Mouse (Mus musculus) cerebellum, adult 9-11 months (tissue): ENCODE measurements around the gene Ephb6.
"Not testable (repeated sequence)": the region's sequence is repeated elsewhere in the genome, so short reads cannot be mapped to it uniquely, and the experiment has no call there.

Source experiments
- DNase-seq: peaks from one replicate; pipeline ENCODE4 v3.0.0; 2022

Ephb6 gene

DNA sequence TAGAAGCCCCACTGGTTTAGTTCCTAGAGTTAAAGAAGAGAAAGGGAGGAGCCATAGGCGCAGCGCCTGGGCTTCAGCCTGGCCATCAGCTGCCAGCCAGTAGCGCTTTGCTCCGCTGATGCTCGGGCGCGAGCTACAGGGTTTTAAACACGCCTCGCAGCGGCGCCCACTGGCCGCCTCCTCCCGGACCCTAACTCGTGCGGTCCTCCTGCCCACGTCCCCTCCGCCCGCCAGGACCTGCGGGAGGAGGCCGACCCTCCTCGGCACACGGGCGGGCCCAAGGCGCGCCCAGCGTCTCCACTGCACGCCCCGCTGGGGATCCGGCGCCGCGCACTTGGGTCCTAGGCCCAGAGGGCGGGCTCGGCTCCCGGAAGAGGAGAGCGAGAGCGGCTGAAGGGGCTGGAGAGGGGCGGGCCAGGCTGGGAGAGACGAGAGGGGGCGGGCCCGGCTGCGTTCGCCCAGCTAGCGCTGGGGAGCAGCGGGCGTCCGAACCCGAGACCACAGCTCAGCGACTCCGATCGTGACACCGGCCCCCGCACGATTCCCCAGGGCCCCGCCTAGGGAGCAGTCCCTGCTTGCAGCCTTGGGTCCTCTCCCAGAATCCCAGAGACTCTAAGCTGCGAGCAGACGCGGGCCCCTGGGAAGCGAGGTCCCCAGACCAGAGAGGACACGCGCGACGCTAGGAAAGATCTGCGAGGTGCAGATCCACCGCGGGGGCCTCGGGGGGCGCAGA, at the start of gene Ephb6:
Ephb6 (plus strand) TSS at position 422 of the 733 bp plus-strand sequence.
- DNase-seq, result no peak

DNA sequence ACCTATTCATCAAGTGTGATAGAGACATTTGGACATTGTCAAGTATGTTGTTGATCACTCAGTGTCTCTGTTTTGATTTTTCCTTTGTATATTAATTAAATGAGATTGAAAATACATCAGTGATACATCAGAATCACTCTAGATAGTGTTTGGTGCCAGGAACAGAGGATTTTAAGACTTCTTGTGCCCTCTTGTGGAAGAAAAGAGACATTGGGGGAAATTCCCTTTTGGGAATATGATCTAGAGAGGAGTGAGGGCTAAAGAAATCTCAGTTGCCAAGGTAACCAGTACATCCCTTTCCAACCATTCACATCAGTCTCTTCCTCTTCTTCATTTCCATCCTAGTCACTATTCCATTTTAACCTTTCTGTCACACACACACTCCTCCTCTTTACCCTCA, 48.9 kb upstream of the Ephb6 start:
- no peak for DNase-seq

DNA sequence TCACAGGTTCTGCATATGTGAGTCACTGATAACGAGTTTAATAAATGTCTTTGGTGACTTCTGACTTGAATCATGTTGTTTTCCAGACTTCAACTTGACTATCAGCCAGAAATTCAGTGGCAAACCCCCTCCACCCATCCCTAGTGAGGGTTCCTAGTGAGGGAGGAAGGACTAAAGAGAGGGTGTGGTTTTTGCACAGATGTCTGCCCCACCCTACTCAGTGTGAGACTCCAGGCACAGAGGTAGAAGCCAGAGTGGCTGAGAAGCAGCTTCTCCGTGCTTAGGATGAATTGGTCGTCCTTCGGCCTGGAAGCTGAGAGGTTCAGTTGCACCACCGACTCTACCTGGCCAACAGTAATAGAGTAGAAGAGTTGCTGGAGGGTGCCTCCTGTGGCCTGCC, 47.8 kb upstream of the Ephb6 start:
- DNase-seq, result no peak

DNA sequence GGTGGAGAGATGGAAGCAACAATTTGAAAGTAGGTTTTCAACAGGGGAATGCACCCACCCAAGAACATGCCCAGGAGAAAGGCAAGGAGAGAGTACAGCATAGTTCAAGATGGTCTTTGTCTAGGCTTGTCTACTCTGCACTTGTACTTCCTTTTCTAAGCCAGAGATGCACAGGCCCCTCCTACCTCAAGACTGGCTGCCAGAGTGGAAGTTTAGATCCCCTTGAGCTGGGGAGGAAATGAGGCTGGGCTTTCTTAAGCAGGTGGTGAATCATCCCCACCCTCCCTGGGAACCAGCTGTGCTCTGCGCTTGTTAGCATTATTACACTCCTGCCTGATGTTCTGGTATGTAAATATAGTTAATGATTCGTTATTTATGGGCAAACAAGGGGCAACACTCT, 47.0 kb upstream of the Ephb6 start:
- no peak for DNase-seq

DNA sequence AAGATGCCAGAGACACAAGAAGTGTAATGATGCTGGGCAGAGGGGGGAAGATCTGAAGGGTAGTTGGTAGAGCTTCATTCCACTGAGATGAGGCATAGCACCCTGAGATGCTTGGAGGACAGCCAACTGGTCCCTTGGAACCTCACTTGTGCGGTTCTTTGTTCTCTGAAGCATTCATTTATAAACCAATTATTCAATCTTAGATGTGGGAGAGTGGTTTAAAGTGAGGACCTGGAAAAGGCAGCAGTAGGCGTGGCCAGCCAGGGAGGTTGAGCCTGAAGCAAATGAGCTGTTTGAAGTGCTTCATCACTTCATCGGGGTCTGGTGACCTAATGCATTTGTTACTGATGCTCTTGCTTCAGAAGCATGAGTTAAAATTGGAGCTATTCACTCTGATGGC, 46.0 kb upstream of the Ephb6 start:
- DNase-seq, result no peak

DNA sequence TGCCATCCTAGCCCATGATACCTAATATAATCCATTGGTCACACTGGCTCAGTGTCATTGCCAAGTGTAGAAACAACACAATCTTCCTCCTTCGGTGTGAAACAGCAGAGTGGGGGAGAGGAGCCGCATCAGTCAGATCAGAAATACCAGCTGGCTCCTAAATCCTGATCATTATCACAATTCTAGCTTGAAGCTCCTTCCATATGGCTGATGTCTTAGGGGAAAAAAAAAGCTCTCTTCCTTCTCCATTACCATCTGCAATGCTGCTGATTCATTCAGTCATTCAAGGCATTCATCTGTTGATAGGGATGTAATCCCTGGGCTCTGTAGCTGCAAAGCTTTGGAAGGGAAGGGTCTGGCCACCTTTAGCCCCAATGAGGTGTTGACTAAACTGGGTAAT, 45.0 kb upstream of the Ephb6 start:
- DNase-seq, result no peak

DNA sequence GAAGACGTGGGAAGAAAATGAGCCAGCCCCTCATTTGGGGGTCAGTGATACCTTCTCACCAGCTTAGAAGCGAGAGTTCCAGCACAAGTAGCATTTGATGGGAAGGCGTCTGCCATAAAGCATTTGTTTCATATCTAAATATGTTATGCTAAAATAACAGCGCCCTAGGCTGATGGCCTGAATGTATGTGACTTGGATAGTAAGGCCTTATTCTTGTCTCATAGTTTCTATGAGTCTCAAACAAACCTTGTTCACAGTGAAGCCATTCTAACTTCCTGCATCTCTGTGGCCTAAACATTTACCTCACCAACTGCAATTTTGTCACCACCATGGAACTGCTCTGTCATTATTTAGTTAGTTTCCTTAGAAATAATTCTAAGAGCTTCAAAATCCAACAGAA, 42.7 kb upstream of the Ephb6 start:
- no peak for DNase-seq

DNA sequence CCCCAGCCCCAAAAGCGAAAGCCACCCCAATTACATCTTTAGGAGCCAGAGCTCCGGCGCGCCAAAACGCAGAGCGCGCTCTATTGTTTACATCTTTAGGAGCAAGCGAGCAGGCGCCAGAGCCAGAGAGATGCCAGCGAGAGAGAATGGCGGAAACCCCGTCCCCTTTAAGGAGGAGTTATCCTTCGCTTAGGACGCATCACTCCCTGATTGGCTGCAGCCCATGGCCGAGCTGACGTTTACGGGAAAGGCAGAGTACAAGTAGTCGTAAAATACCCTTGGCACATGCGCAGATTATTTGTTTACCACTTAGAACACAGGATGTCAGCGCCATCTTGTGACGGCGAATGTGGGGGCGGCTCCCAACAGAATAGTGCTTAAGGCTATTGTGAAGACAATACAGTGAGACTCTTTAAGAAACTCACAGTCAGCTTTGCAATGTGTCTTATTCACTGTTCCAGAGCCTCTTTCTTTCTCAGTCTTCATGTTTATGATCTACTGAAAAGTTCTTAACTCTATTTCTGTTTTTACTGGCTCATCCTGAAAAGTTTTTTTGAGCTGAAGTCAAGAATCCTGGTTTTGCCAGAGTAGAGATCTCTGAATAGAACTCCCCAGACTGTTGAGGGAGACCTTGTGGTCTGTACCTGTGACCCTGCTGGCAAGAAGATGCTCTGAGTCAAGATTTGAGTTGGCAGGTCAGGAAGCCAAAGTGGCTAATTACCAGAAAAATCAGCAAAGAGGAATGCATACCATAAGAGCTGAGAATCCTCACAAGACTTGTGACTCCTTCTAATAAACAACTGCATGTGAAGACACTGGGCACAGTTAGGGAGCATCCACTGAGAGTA, 42.0 kb upstream of the Ephb6 start:
- not testable (repeated sequence) for DNase-seq

DNA sequence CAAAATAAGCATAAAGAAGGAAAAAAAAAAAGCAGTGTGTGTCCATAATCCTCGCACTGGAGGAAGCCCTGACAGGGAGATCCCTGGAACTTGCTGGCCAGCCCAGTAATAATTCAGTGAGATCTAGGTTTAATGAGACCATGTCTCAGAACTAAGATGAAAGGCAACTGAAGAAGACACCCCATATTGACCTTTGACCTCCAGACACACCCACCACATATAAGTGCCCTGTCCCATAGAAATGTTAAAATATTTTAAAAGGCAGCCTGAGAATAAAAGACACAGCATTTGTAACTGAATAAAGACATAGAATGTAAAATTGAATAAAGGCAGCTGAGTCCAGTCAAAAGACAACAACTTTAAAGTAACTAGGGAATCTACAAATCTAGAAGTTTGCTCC, 40.0 kb upstream of the Ephb6 start:
- no peak for DNase-seq

DNA sequence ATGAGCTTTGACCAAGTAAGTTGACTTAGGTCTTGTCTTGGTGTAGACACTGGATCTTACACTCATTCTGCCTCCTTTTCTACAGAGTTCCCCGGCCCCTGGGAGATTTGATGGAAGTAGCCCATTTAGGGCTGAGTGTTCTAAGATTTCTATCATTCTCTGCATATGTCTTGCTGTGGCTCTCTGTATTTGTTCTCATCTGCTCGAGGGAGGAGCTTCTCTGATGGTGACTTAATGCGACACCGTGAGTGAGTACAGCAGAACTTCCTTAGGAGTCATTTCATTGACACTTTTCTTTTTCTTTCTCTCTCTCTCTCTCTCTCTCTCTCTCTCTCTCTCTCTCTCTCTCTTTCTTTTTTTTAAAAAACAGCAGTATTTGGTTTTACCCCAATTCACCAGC, 38.3 kb upstream of the Ephb6 start:
- no peak for DNase-seq

DNA sequence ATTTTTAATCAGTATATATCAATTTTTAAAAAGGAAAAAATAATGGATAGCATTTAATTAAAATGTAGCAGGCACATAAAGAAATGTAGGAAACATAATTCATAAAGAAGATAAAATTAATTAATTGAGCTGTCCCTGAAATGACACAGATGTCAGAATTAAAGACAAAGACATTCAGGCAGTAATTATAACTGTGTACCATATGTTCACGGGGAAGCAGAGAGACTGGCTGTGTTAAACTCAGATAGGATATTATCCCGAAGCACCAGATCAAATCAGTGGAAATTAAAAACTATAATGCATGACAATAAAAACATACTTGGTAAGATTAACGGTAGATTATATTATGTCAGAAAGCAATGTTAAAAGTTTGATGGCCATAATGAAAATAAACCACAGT, 36.2 kb upstream of the Ephb6 start:
- no peak for DNase-seq

DNA sequence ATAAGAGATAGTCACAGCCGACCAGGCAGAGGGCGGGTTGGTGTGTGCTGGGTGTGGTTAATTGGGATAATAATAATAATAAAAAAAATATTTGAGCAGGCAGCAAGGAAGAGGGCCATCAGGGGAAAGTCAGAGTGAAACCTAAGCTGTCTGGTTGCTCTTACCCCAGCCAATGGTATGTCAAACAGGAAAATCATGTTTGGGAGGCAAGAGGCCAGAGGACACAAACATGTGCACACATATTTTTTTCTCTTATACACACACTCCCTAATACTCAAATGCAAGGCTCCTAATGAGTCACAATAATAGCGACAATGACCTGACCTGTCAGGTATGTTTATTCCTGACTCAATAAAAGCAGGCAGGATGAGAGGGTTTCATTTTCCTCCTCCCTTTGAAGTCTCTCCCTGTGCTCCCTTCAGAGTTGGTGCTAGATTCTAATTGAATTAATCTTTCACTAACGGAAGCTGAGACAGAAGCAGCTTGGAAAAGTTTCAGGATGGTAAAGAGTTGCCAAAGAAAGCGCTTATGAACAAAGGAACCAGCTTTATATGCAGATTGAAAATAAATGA, 28.7 kb upstream of the Ephb6 start:
- DNase-seq, result no peak

DNA sequence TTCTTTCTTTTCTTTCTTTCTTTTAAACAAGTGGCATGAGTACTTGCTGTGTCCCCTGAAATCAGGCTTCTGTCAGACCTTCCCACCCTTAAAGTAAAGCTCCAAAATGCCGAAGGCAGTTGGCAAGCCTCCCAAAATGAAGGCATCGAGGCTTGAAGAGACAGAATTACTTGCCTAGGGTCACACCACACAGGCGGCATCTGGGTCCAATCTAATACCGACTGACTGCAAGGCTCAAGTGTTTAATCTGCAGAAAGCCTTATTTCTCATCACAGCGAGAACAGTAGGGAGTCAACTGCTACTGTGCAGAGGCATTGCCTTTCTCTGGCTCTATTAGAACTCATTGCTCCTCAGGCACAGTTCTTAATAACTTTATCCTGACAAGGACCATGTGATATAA, 28.0 kb upstream of the Ephb6 start:
- no peak for DNase-seq

DNA sequence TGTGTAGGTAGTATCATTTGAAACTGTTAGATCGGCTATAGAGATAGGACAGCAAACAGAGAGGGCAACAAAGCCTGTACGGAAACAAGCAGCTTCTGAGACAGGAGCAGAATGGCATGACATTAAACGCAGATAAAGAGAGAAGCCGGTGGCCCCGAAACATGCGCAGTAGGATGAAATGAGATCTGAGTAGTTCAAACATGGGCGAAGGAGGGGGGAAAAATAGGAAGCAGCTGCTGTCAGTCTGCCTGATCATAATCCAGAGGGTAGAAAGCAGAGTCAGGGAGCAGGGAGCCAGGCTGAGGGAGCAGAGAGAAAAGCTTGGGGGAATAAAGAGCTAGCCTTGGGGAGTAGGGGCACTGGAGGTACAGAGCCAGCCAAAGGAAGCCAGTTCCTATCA, 24.0 kb upstream of the Ephb6 start:
- DNase-seq, result no peak

DNA sequence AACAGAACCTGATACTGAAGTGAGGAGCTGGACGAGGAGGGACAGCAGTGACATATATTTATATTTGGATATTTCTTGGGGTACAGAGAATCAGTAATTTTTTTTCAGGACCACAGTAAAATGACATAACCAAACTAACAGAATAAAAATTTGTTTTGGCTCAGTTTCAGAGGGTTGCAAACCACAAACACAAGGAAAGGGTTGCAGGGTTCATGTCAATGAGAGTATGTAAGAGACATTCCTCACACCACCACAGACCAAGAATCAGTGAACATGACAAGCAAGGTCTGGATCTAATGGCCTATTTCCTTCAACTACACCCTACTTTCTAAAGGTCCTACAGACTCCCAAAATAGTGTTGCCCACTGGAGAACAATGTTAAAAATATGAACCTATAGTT, 23.1 kb upstream of the Ephb6 start:
- DNase-seq, result no peak

DNA sequence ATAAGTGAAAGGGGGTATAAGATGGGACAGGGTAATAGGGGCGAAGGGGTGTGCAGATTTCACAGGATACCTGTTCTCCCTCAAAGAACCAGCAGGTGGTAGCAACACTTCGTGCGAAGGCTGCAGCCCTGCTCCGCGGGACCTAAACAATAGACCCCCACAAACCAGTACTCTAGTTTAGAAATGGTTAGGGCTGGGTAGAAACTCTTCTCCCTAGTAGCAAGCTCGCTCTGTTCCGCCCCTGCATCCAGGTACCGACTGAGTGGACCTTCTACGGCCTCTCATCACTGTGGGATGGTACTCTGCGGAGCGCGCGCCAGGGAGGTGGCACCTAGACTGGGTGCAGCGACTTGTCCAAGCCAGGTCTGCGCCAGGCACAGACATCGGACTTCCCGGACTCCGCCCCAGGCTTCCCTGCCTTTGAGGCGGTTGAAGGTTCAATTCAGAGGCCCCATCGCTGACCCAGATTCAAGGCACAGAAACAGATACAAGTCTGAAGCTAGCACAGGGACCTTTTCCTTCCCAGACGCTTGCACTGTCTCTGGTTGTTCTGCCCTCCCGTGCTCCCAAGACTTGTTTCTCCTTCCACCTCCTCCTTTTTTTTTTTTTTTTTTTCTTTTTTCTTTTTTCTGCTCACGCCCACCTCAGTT, 756 bp upstream of the Ephb6 start:
- DNase-seq, result no peak

DNA sequence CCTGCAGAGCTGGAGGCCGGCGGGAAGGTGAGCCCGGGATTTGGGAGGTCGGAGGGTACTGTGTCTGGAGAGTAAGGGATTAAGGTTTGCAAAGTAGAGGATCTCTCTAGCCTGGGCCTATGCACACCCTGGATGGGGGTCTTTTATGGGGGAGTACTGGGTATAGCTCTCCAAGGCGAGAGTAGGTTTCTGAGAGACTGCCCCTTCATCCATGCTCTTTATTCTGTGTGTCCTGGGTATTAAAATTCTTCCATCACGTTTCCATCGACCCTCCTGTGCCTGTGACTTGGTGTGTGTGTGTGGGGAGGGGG, 467 bp downstream of the Ephb6 start:
- DNase-seq, result no peak

DNA sequence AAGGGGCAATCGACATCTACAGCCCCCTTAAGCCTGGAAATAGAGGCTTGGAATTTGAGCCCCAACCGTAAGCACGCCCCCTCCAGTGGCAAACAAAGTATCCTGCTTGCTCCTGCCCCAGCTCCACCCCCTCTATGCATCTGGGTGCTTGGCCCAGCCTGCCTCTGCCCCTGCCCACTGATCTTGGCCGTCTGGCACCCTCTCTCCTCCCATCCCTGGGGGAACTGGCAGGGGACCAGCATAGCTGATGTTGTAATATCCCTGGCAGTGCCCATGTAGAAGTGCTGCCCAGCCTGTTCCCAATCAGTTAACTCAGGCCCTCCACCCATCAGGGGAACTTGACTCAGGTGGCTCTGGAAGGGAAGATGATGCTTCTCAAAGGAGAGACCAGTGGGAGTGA, 932 bp downstream of the Ephb6 start:
- DNase-seq, result no peak

DNA sequence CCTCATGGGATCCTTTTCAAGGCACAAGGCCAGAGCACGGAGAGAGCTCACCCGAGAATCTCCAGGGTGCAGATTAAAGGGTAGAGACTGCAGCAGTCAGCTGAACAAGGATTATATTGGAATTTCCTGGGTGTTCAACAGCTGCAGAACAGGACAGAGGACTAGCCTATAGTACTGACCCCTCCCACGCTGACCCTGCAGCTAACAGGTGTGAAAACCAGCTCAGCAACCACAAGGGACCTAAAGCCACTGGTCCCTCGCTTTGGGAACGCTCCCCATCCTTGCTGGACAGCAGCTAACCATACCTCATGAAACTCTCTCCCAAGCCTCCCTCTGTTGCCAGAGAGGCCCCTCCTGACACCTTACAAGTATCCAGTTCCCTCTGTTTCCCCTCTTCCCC, 2.4 kb downstream of the Ephb6 start:
- DNase-seq, result no peak

DNA sequence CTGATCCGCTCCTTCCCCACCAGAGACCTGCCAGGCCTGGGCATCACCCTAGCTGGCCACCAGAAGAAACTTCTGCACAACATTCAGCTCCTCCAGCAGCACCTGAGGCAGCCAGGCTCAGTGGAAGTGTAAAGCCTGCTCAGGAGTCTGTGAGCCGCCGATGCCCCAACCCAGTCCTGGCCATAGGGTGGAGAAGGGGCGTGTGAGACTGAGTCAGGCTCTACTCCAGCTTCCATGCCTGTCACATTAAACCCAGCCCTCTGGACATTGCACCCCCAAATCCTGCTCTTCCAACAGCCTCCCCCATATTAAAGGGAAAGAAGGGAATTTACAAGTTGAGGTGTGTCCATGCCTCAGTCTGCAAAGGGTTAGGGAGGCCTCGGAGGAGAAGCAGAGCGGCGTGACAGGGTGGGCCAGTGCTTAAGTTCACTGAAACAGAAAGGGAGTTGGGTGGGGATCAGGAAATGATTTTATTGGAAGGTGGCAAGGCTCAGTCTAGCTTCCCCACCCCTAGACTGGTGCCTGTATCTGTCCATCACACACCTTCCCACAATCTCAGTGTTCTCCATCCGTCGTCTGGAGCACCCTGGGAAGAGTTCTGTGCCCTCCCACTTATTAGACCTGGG, 15.0 kb downstream of the Ephb6 start:
- DNase-seq, result no peak

DNA sequence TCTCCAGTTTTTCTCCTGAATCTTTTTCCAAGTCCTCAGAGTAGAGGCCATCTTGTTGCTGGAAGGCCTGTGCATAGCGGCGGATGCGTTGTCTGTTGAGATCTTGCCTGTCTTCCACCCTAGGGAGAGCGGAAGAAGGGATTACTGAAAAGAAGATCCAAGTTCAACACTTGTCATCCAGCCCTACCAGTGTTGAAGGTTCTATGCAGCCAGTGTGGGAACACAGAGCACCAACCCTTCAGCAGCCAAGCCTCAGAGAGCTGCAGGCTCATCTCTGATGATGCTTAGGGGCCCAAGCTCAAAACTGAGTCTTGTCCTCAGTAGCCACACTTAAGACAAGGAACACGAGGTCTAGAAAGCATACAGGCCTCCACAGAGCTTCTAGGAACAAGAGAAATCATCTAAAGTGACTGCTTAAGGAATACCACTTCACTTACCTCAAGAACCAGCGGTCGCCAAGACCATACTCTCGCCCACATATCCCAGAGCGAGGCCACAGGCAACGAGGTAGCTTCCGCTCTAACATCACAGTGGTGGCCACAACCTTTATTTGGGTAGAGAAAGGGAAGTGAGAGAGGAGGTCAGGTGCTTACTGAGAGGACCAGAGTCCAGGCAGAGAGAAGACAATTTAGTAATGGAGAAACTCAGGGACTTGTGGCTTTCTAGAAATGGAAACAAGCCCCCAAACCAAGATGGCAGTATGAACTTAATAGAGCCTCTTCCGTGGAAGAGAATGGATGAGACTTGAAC, 16.1 kb downstream of the Ephb6 start:
- DNase-seq, result no peak

DNA sequence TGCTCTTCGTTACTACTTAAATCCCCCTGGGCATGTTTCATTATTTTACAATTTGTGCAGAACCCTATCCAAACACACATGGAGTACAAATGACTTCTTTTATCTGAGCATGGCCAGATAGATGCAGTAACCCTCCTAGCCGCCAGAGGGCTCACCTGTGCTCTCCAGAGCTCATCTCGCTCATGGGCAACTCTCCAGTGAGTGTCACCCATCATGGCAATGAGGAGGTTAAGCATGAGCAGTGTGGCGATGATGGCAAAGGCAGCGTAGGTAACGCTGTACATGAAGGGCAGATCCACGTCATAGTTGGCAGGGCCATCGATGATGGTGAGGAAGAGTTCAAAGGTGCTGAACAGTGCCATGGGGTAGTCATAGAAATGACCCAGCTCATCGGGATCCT, 17.4 kb downstream of the Ephb6 start:
- no peak for DNase-seq

DNA sequence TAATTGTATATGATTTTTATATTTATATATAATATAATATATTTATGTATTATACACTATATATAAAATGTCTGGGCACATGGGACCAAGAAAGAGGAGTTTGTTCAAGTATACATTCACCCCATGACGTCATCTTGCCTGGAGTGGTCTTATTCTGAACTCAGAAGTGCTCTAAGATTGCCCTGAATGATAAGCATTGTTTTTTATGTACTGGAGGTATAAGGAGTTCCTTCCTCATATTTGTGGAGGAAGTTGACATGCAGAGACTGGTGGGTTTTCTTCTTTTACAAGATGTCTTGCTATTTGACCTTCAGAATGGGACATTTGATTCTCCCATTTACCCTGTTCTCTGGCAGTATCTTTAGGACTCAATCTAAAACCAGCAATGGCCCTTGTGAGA, 22.9 kb downstream of the Ephb6 start:
- DNase-seq, result no peak
